Mouse (Mus musculus): Measurements from ENCODE around the gene Cacng8. TPM values are rescaled to one million over a fixed set of nuclear protein-coding genes. Genes with fewer than 3 reads are reported as not detected.

The Cacng8 gene
- polyA plus RNA-seq, 1 experiment from 2014 or later, result 0.83 TPM

GRCm38 (mm10) chr7:3437941-3438340 is 47.5 kb downstream of the Cacng8 start:
- H3K9me3 ChIP-seq (replicated peaks), result no peaks in the 10 kb centered on the region
- H3K36me3 ChIP-seq, result no peaks in the 10 kb centered on the region
- ATAC-seq (replicated peaks; ENCODE audit: insufficient number of reproducible peaks, insufficient read depth, low FRiP score, low read depth), result no peak
- H3K4me1 ChIP-seq (replicated peaks), result peaks cover 16% of the 10 kb centered on the region
- peak overlapping the region; percentile 8; the same call in 1 of the 2 replicates for H3K4me2 ChIP-seq
- H3K9ac ChIP-seq, result no peak overlapping the region
- H3K4me3 ChIP-seq, result no peak overlapping the region
- WGBS, result 24% methylated on average over 5 of the region's 5 CpGs
- H3K27me3 ChIP-seq, result no peaks in the 10 kb centered on the region
- peak overlapping the region; percentile 12 for H3K27ac ChIP-seq

- ATAC-seq (replicated peaks; ENCODE audit: insufficient number of reproducible peaks, insufficient read depth, low FRiP score, low read depth), result no peak
- 83% methylated on average over 11 of the region's 11 CpGs for WGBS
- Histone ChIP-seq H3K9ac (no peak overlapping the region), H3K4me2 (no peak overlapping the region), H3K27ac (no peak overlapping the region), H3K36me3 (no peaks in the 10 kb centered on the region), H3K9me3 (replicated peaks) (no peaks in the 10 kb centered on the region), H3K27me3 (no peaks in the 10 kb centered on the region), H3K4me1 (replicated peaks) (peaks cover 16% of the 10 kb centered on the region), H3K4me3 (no peak overlapping the region)
Measured at GRCm38 (mm10) chr7:3439984-3440383, 49.5 kb downstream of the Cacng8 start.

- 57% methylated on average over 8 of the region's 8 CpGs for WGBS
- no peak overlapping the region for H3K9ac ChIP-seq
- H3K4me2 ChIP-seq, result no peak overlapping the region
- H3K4me1 ChIP-seq (replicated peaks), result peaks cover 16% of the 10 kb centered on the region
- no peaks in the 10 kb centered on the region for H3K27me3 ChIP-seq
- no peak overlapping the region for H3K4me3 ChIP-seq
- H3K36me3 ChIP-seq, result no peaks in the 10 kb centered on the region
- no peaks in the 10 kb centered on the region for H3K9me3 ChIP-seq (replicated peaks)
- H3K27ac ChIP-seq, result no peak overlapping the region
- ATAC-seq (replicated peaks; ENCODE audit: insufficient number of reproducible peaks, insufficient read depth, low FRiP score, low read depth), result no peak
Measured at GRCm38 (mm10) chr7:3440526-3440925, 50.0 kb downstream of the Cacng8 start.

DNA sequence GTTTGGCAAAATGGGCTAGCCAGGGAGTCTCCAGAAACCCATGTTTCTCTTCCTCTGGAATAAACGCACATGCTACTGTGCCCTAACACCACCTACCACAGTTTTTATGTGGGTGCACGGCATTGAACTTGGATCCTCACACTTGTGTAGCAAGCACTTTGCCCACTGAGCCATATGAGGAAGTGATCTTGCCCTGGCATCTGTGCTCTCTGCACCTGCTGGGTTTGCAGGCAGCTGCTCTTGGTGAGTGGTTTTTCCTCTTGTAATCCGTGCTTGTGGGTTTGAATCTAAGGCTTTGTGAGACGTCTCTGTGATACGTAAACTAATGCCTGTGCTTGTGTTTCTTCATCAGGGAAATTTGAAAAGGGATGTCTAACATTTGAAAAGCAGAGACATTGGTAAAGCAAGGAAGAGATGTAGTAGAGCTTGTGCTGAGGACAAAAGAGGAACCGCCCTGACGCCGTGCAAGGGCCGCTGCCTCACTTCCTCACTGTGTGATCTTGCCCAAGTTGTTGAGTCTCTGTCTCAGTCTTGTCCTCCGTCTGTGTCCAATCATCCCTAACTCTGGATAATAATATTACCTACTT is 52.1 kb downstream of the Cacng8 start:
- Histone ChIP-seq H3K4me1 (replicated peaks) (peaks cover 12% of the 10 kb centered on the region), H3K9ac (no peak overlapping the region), H3K27me3 (0 out of 2 replicates have a peak, but pooled peaks cover 2% of the 10 kb centered on the region), H3K36me3 (no peaks in the 10 kb centered on the region), H3K4me2 (no peak overlapping the region), H3K4me3 (no peak overlapping the region), H3K9me3 (replicated peaks) (no peaks in the 10 kb centered on the region), H3K27ac (no peak overlapping the region)
- WGBS, result 80% methylated on average over 10 of the region's 10 CpGs
- no peak for ATAC-seq (replicated peaks; ENCODE audit: insufficient number of reproducible peaks, insufficient read depth, low FRiP score, low read depth)

DNA sequence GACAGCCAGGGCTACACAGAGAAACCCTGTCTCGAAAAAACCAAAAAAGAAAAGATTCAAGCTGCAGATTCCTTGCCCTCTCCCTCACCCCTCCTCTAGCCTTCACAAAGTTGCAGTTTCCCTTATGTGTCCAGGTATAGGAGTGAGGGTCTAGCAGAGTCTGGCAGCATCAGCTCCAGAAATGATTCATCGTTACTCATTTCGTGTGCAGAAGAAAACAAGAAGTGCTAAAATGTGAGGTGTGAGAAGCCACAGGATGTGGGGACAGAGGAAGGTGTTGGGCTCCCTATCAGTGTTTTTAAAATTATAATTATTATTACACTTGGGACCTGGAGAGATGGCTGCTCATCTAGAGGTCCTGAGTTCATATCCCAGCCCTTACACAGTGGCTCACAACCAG is 54.2 kb downstream of the Cacng8 start:
- Histone ChIP-seq H3K27me3 (peaks cover 2% of the 10 kb centered on the region; the same call in 1 of the 2 replicates), H3K9me3 (replicated peaks) (no peaks in the 10 kb centered on the region), H3K9ac (no peak overlapping the region), H3K4me1 (replicated peaks) (no peaks in the 10 kb centered on the region), H3K4me3 (no peak overlapping the region), H3K4me2 (no peak overlapping the region), H3K36me3 (no peaks in the 10 kb centered on the region), H3K27ac (no peak overlapping the region)
- 74% methylated on average over 3 of the region's 3 CpGs for WGBS
- ATAC-seq (replicated peaks; ENCODE audit: insufficient number of reproducible peaks, insufficient read depth, low FRiP score, low read depth), result no peak

DNA sequence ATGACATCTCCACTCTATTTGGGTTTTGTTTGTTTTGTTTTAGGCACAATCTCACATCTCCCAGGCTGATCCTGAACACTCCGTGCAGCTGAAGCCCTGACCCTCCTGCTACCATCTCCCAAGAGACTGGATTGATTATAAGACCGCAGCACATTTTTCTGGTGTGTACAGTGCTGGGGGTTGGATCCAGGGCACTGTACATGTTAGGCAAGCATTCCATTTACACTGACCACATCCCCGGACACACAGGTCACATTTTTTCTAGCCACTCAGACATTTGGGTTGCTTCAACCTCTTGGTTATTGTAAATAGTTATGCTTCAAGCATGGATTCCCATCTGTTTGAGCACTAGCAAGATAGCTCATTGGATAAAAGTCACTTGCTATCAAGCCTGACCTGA is 56.1 kb downstream of the Cacng8 start:
- Histone ChIP-seq H3K27ac (no peak overlapping the region), H3K4me2 (no peak overlapping the region), H3K9me3 (replicated peaks) (no peaks in the 10 kb centered on the region), H3K4me3 (no peak overlapping the region), H3K4me1 (replicated peaks) (no peaks in the 10 kb centered on the region), H3K9ac (no peak overlapping the region), H3K36me3 (no peaks in the 10 kb centered on the region), H3K27me3 (peaks cover 6% of the 10 kb centered on the region; the same call in 1 of the 2 replicates)
- no peak for ATAC-seq (replicated peaks; ENCODE audit: insufficient number of reproducible peaks, insufficient read depth, low FRiP score, low read depth)
- WGBS, result 75% methylated on average over 3 of the region's 3 CpGs

GRCm38 (mm10) chr7:3447026-3447425 is 56.5 kb downstream of the Cacng8 start:
- no peak overlapping the region for H3K4me2 ChIP-seq
- peaks cover 6% of the 10 kb centered on the region; the same call in 1 of the 2 replicates for H3K27me3 ChIP-seq
- ATAC-seq (replicated peaks; ENCODE audit: insufficient number of reproducible peaks, insufficient read depth, low FRiP score, low read depth), result no peak
- H3K9ac ChIP-seq, result no peak overlapping the region
- H3K9me3 ChIP-seq (replicated peaks), result no peaks in the 10 kb centered on the region
- no peak overlapping the region for H3K4me3 ChIP-seq
- 76% methylated on average over 4 of the region's 4 CpGs for WGBS
- H3K27ac ChIP-seq, result no peak overlapping the region
- no peaks in the 10 kb centered on the region for H3K4me1 ChIP-seq (replicated peaks)
- H3K36me3 ChIP-seq, result no peaks in the 10 kb centered on the region

GRCm38 (mm10) chr7:3448737-3449454 is 58.4 kb downstream of the Cacng8 start:
- Histone ChIP-seq H3K27ac (no peak overlapping the region), H3K4me3 (no peak overlapping the region), H3K27me3 (peaks cover 6% of the 10 kb centered on the region; the same call in 1 of the 2 replicates), H3K9ac (no peak overlapping the region), H3K36me3 (no peaks in the 10 kb centered on the region), H3K9me3 (replicated peaks) (no peaks in the 10 kb centered on the region), H3K4me1 (replicated peaks) (no peaks in the 10 kb centered on the region), H3K4me2 (peak overlapping the region; percentile 16; the same call in 1 of the 2 replicates)
- WGBS, result 19% methylated on average over 15 of the region's 15 CpGs
- no peak for ATAC-seq (replicated peaks; ENCODE audit: insufficient number of reproducible peaks, insufficient read depth, low FRiP score, low read depth)

DNA sequence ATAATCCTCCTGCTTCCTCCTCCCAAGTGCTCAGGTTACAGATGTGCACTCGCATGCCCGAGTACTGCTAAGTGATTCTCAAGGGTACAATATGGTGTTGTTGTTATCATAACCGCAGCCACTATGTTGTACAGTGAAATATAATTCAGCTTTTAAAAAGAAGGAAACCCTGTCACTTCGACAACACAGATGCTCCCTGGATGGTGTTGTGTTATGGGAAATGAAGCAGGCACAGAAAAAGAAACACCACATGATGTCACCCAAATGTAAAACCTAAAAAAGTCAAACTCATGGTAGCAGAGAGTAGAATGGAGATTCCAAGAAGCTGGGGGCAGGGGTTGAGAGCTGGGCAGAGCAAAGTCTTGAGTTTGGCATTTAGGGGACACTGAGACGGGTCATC is 60.2 kb downstream of the Cacng8 start:
- no peak for ATAC-seq (replicated peaks; ENCODE audit: insufficient number of reproducible peaks, insufficient read depth, low FRiP score, low read depth)
- no peaks in the 10 kb centered on the region for H3K36me3 ChIP-seq
- no peaks in the 10 kb centered on the region for H3K9me3 ChIP-seq (replicated peaks)
- H3K4me1 ChIP-seq (replicated peaks), result no peaks in the 10 kb centered on the region
- no peak overlapping the region for H3K9ac ChIP-seq
- H3K4me3 ChIP-seq, result no peak overlapping the region
- WGBS, result 45% methylated on average over 5 of the region's 5 CpGs
- no peak overlapping the region for H3K27ac ChIP-seq
- H3K27me3 ChIP-seq, result peaks cover 6% of the 10 kb centered on the region; the same call in 1 of the 2 replicates
- no peak overlapping the region for H3K4me2 ChIP-seq

DNA sequence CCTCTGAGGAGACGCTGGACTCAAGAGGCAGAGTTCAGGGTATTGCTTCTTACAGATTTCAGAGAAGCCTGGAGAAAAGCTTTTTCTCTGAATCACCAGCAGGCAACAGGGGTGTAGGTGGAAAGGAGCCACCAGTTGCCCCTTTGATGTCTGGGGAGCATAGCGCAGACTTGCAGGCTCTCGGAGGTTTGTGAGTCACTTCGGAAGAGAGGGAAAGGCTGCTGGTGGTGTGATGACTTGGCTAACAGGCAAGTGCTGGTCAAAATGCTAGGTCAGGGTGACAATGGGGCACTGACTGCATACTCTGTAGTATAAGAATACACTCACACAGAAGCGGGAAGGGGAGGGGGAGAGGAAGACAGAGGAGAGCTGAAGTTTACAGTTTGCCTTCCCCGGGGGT is 60.7 kb downstream of the Cacng8 start:
- no peak for ATAC-seq (replicated peaks; ENCODE audit: insufficient number of reproducible peaks, insufficient read depth, low FRiP score, low read depth)
- H3K9ac ChIP-seq, result no peak overlapping the region
- H3K4me1 ChIP-seq (replicated peaks), result no peaks in the 10 kb centered on the region
- peaks cover 6% of the 10 kb centered on the region; the same call in 1 of the 2 replicates for H3K27me3 ChIP-seq
- H3K4me2 ChIP-seq, result no peak overlapping the region
- 31% methylated on average over 6 of the region's 6 CpGs for WGBS
- no peak overlapping the region for H3K4me3 ChIP-seq
- no peaks in the 10 kb centered on the region for H3K36me3 ChIP-seq
- no peak overlapping the region for H3K27ac ChIP-seq
- H3K9me3 ChIP-seq (replicated peaks), result no peaks in the 10 kb centered on the region

- H3K27ac ChIP-seq, result no peak overlapping the region
- H3K4me3 ChIP-seq, result no peak overlapping the region
- peaks cover 4% of the 10 kb centered on the region; the same call in 1 of the 2 replicates for H3K27me3 ChIP-seq
- H3K9ac ChIP-seq, result no peak overlapping the region
- ATAC-seq (replicated peaks; ENCODE audit: insufficient number of reproducible peaks, insufficient read depth, low FRiP score, low read depth), result no peak
- no peaks in the 10 kb centered on the region for H3K4me1 ChIP-seq (replicated peaks)
- H3K36me3 ChIP-seq, result no peaks in the 10 kb centered on the region
- no peak overlapping the region for H3K4me2 ChIP-seq
- H3K9me3 ChIP-seq (replicated peaks), result no peaks in the 10 kb centered on the region
- WGBS, result 45% methylated on average over 12 of the region's 12 CpGs
Measured at GRCm38 (mm10) chr7:3452821-3453485, 62.5 kb downstream of the Cacng8 start.

Data from heart, embryonic 15.5 days (tissue).